Mouse (Mus musculus) embryo, embryonic 10.5 days (tissue): ENCODE results near the gene Tbcel.

ENCODE experiments used
- DNase-seq: peaks from one replicate; pipeline ENCODE4 v3.0.0-alpha.2; 2015; ENCODE audit warnings: low spot score

The Tbcel gene

GRCm38 (mm10) chr9:42441234-42441633 lies 66.4 kb downstream of the Tbcel start:
- DNase-seq = no peak

GRCm38 (mm10) chr9:42439446-42439845 lies 68.2 kb downstream of the Tbcel start:
- peak; percentile 20 for DNase-seq

GRCm38 (mm10) chr9:42432155-42432554 lies 75.5 kb downstream of the Tbcel start:
- no peak for DNase-seq

- DNase-seq = no peak
These were observed 76.0 kb downstream of the Tbcel start for GRCm38 (mm10) chr9:42431606-42432005.

- no peak for DNase-seq
These were observed 79.3 kb downstream of the Tbcel start for GRCm38 (mm10) chr9:42428060-42428924.

GRCm38 (mm10) chr9:42426661-42427358 lies 80.8 kb downstream of the Tbcel start:
- peak; percentile 39 for DNase-seq

- no peak for DNase-seq
These were observed 84.0 kb downstream of the Tbcel start for GRCm38 (mm10) chr9:42423649-42424048.

GRCm38 (mm10) chr9:42419687-42420086 lies 87.9 kb downstream of the Tbcel start:
- no peak for DNase-seq

GRCm38 (mm10) chr9:42418786-42419185 lies 88.8 kb downstream of the Tbcel start:
- DNase-seq = no peak

- DNase-seq = no peak
These were observed 90.2 kb downstream of the Tbcel start for GRCm38 (mm10) chr9:42417352-42417952.

GRCm38 (mm10) chr9:42415184-42415583 lies 92.4 kb downstream of the Tbcel start:
- no peak for DNase-seq

GRCm38 (mm10) chr9:42413345-42413744 lies 94.3 kb downstream of the Tbcel start:
- DNase-seq = no peak

GRCm38 (mm10) chr9:42411296-42411695 lies 96.3 kb downstream of the Tbcel start:
- no peak for DNase-seq

- no peak for DNase-seq
These were observed 101.9 kb downstream of the Tbcel start for GRCm38 (mm10) chr9:42405736-42406135.

- DNase-seq = no peak
These were observed 106.1 kb downstream of the Tbcel start for GRCm38 (mm10) chr9:42401486-42401885.

GRCm38 (mm10) chr9:42399829-42400228 lies 107.8 kb downstream of the Tbcel start, which contains the start of gene Tecta:
Gene Tecta, minus strand, starts transcription at chr9:42399929.
- DNase-seq = no peak

GRCm38 (mm10) chr9:42396141-42396540 lies 111.5 kb downstream of the Tbcel start:
- DNase-seq = no peak

- DNase-seq = no peak
These were observed 112.7 kb downstream of the Tbcel start for GRCm38 (mm10) chr9:42394903-42395302.

- DNase-seq = no peak
These were observed 113.3 kb downstream of the Tbcel start for GRCm38 (mm10) chr9:42394321-42394720.

- DNase-seq = no peak
These were observed 114.7 kb downstream of the Tbcel start for GRCm38 (mm10) chr9:42392927-42393326.

GRCm38 (mm10) chr9:42388490-42388889 lies 119.1 kb downstream of the Tbcel start:
- peak; percentile 47 for DNase-seq

- DNase-seq = no peak
These were observed 120.6 kb downstream of the Tbcel start for GRCm38 (mm10) chr9:42387038-42387437.

- no peak for DNase-seq
These were observed 122.0 kb downstream of the Tbcel start for GRCm38 (mm10) chr9:42385656-42386055.
